Mouse (Mus musculus) MEL (cell line): ENCODE results near the gene Hook2. TPM values are rescaled to one million over a fixed set of nuclear protein-coding genes. Genes with fewer than 3 reads are reported as not detected.

ENCODE experiments used
- DNase-seq: peaks from one replicate; pipeline ENCODE4 v3.0.0; 2011; ENCODE audit warnings: low read depth, low spot score
- H3K27ac ChIP-seq: 2 replicates; pipeline ENCODE4 v1.5.1; 2012; ENCODE audit warnings: low read depth, mild to moderate bottlenecking, control low read depth, low read length, moderate library complexity; ENCODE audit not compliant: control insufficient read depth
- H3K27me3 ChIP-seq, 2 experiments: fragments of 150-350 bp in 1 of 2; sonication (generic) in 1 of 2; 2 replicates each; pipeline ENCODE4 v1.6.1; 2012; ENCODE audit warnings: low read length in 2 of 2, mild to moderate bottlenecking in 2 of 2, improper control_type of control experiment in 1 of 2, moderate library complexity in 1 of 2; ENCODE audit not compliant: insufficient read depth in 2 of 2, control insufficient read depth in 1 of 2
- H3K36me3 ChIP-seq, 2 experiments: 2 replicates each; pipeline ENCODE4 v1.6.1; 2012 to 2014; ENCODE audit warnings: low read length in 2 of 2, improper control_type of control experiment in 1 of 2, inconsistent platforms in 1 of 2, mild to moderate bottlenecking in 1 of 2; ENCODE audit not compliant: insufficient read depth in 2 of 2, control insufficient read depth in 1 of 2
- H3K4me1 ChIP-seq, 2 experiments: fragments of 150-350 bp in 1 of 2; sonication (generic) in 1 of 2; 2 replicates each; pipeline ENCODE4 v1.6.1; 2012; ENCODE audit warnings: low read length in 2 of 2, improper control_type of control experiment in 1 of 2, mild to moderate bottlenecking in 1 of 2; ENCODE audit not compliant: insufficient read depth in 2 of 2, control insufficient read depth in 1 of 2
- H3K4me3 ChIP-seq, 2 experiments: fragments of 150-350 bp in 1 of 2; sonication (generic) in 1 of 2; 2 replicates each; pipeline ENCODE4 v1.5.1; 2012; ENCODE audit warnings: low read depth in 2 of 2, low read length in 2 of 2, mild to moderate bottlenecking in 2 of 2, moderate library complexity in 2 of 2, control low read depth in 1 of 2, improper control_type of control experiment in 1 of 2; ENCODE audit not compliant: control insufficient read depth in 1 of 2, insufficient read depth in 1 of 2
- H3K79me2 ChIP-seq: 2 replicates; pipeline ENCODE4 v1.6.1; 2012; ENCODE audit warnings: mild to moderate bottlenecking, low read length, moderate library complexity; ENCODE audit not compliant: control insufficient read depth, poor library complexity, insufficient read depth
- H3K9ac ChIP-seq: 2 replicates; pipeline ENCODE4 v1.6.1; 2012; ENCODE audit warnings: low read depth, mild to moderate bottlenecking, control low read depth, low read length, moderate library complexity; ENCODE audit not compliant: control insufficient read depth, poor library complexity, severe bottlenecking
- H3K9me3 ChIP-seq: fragments of 150-350 bp; sonication (generic); replicated peaks from 2 replicates; pipeline ENCODE4 v1.6.1; 2012; ENCODE audit warnings: mild to moderate bottlenecking, low read length, improper control_type of control experiment, moderate library complexity; ENCODE audit not compliant: insufficient read depth
- BHLHE40 ChIP-seq: IDR thresholded peaks from 2 replicates; pipeline ENCODE4 v1.6.1; 2012; ENCODE audit warnings: low read depth, mild to moderate bottlenecking, inconsistent platforms, low read length, improper control_type of control experiment, borderline replicate concordance
- ELF1 ChIP-seq: IDR thresholded peaks from 2 replicates; pipeline ENCODE4 v1.6.1; 2014; ENCODE audit warnings: low read depth, mild to moderate bottlenecking, inconsistent platforms, low read length, improper control_type of control experiment, moderate library complexity
- EP300 ChIP-seq, 2 experiments: IDR thresholded peaks; 2 replicates each; pipeline ENCODE4 v1.6.1; 2011; ENCODE audit warnings: improper control_type of control experiment in 2 of 2, low read length in 2 of 2, low read depth in 1 of 2, mild to moderate bottlenecking in 1 of 2
- ETS1 ChIP-seq: IDR thresholded peaks from 2 replicates; pipeline ENCODE4 v1.6.1; 2012; ENCODE audit warnings: low read depth, mild to moderate bottlenecking, inconsistent platforms, low read length, improper control_type of control experiment, moderate library complexity
- GABPA ChIP-seq: IDR thresholded peaks from 2 replicates; pipeline ENCODE4 v1.6.1; 2012; ENCODE audit warnings: low read depth, mild to moderate bottlenecking, inconsistent platforms, low read length, improper control_type of control experiment, moderate library complexity
- HCFC1 ChIP-seq: IDR thresholded peaks from 2 replicates; pipeline ENCODE4 v1.6.1; 2012; ENCODE audit warnings: low read depth, mild to moderate bottlenecking, inconsistent platforms, low read length, improper control_type of control experiment, moderate library complexity
- KAT2A ChIP-seq: conservative IDR thresholded peaks from 2 replicates; pipeline ENCODE4 v1.6.1; 2012; ENCODE audit warnings: low read depth, low read length, improper control_type of control experiment, inconsistent platforms
- MAFK ChIP-seq: IDR thresholded peaks from 2 replicates; pipeline ENCODE4 v1.6.1; 2011; ENCODE audit warnings: low read depth, mild to moderate bottlenecking, low read length, improper control_type of control experiment, borderline replicate concordance
- MXI1 ChIP-seq: IDR thresholded peaks from 2 replicates; pipeline ENCODE4 v1.6.1; 2011; ENCODE audit warnings: mild to moderate bottlenecking, low read depth, low read length, improper control_type of control experiment
- NRF1 ChIP-seq: IDR thresholded peaks from 2 replicates; pipeline ENCODE4 v1.6.1; 2014; ENCODE audit warnings: low read depth, mild to moderate bottlenecking, inconsistent platforms, low read length, improper control_type of control experiment, moderate library complexity; ENCODE audit not compliant: poor library complexity, insufficient read depth, severe bottlenecking
- POLR2AphosphoS5 ChIP-seq: IDR thresholded peaks from 2 replicates; pipeline ENCODE4 v1.6.1; 2012; ENCODE audit warnings: low read depth, borderline replicate concordance, mild to moderate bottlenecking, inconsistent platforms, low read length, moderate library complexity, mixed read lengths
- SIN3A ChIP-seq: IDR thresholded peaks from 2 replicates; pipeline ENCODE4 v1.6.1; 2012; ENCODE audit warnings: low read length, improper control_type of control experiment, inconsistent platforms
- UBTF ChIP-seq: IDR thresholded peaks from 2 replicates; pipeline ENCODE4 v1.6.1; 2012; ENCODE audit warnings: low read depth, mild to moderate bottlenecking, inconsistent platforms, low read length, improper control_type of control experiment, moderate library complexity, borderline replicate concordance; ENCODE audit not compliant: insufficient read depth
- USF1 ChIP-seq: IDR thresholded peaks from 2 replicates; pipeline ENCODE4 v1.6.1; 2014; ENCODE audit warnings: low read depth, mild to moderate bottlenecking, inconsistent platforms, low read length, improper control_type of control experiment, moderate library complexity
- ZMIZ1 ChIP-seq: IDR thresholded peaks from 2 replicates; pipeline ENCODE4 v1.6.1; 2012; ENCODE audit warnings: low read depth, mild to moderate bottlenecking, inconsistent platforms, low read length, improper control_type of control experiment, moderate library complexity
- polyA plus RNA-seq, 2 experiments: library from polyadenylated mRNA; stranded (reverse) in 1 of 2; unstranded in 1 of 2; fragments of >175 nt in 1 of 2; fragments of >200 nt in 1 of 2; gene quantifications; 2 replicates each; pipeline versions ENCODE4 v1.2.1 to v1.2.4; 2012; ENCODE audit warnings: low replicate concordance in 2 of 2, low read depth in 1 of 2; ENCODE audit not compliant: insufficient read length in 2 of 2, insufficient read depth in 1 of 2, missing spikeins in 1 of 2
- total RNA-seq: library from RNA; depleted of rRNA; stranded (reverse); fragments of 300-350 nt; gene quantifications from 2 replicates; pipeline ENCODE4 v1.2.3, GENCODE M21; 2012

The Hook2 gene
- total and polyA plus RNA-seq, 3 experiments, result 10.5 to 17.5 TPM; not detected in 1

- no peaks in the 10 kb centered on the region for H3K27me3 ChIP-seq
- H3K4me3 ChIP-seq, result peak overlapping the region; percentile 75 to 81
- H3K9me3 ChIP-seq, result no peaks in the 10 kb centered on the region
- DNase-seq, result no peak
- H3K9ac ChIP-seq, result peak overlapping the region; percentile 80
- H3K4me1 ChIP-seq, result peaks cover 0 to 21% of the 10 kb centered on the region in 2 experiments; a peak in 3 of 4 replicates
- H3K79me2 ChIP-seq, result no peaks in the 10 kb centered on the region; the same call in 1 of the 2 replicates
- no peak overlapping the region; the same call in 1 of the 2 replicates for H3K27ac ChIP-seq
- TF ChIP-seq POLR2AphosphoS5 (no peak), ZMIZ1 (0 out of 2 replicates have a peak, but pooled peaks have one; percentile 4), USF1 (0 out of 2 replicates have a peak, but pooled peaks have one; percentile 4), SIN3A (no peak), BHLHE40 (no peak), MXI1 (0 out of 2 replicates have a peak, but pooled peaks have one; percentile 16)
- peaks cover 0 to 9% of the 10 kb centered on the region in 2 experiments; a peak in 2 of 4 replicates for H3K36me3 ChIP-seq
Observed at GRCm38 (mm10) chr8:84990836-84991235, 433 bp downstream of the Hook2 start.

DNA sequence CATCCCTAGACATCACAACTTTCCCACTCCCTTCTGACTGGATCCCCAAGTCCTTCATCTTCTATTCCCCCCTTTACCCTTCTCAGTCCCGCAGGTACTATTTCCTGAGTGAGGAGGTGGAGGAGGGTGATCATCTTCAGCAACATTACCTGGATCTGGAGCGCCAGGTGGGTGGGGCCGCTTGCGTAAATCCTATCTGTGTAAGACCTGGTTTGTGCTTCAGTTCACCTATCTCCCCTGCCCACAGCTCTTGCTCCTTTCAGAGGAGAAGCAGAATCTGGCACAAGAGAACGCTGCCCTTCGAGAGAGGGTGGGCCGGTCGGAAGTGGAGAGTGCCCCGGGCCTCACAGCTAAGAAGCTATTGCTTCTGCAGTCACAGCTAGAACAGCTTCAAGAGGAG is 4.0 kb downstream of the Hook2 start:
- peaks cover 0 to 1% of the 10 kb centered on the region in 2 experiments; a peak in 1 of 4 replicates for H3K36me3 ChIP-seq
- H3K4me3 ChIP-seq, result no peak overlapping the region
- no peak overlapping the region for H3K9ac ChIP-seq
- no peak for TF ChIP-seq UBTF
- no peak for TF ChIP-seq EP300 (IDR thresholded peaks at IDR 0.05; ENCODE audit: low read depth in 1 of 2, low read length in 2 of 2)
- TF ChIP-seq GABPA, result no peak
- no peak for TF ChIP-seq MAFK
- no peak for TF ChIP-seq NRF1
- no peak for TF ChIP-seq POLR2AphosphoS5
- TF ChIP-seq ETS1, result no peak
- TF ChIP-seq HCFC1, result no peak
- no peak for TF ChIP-seq KAT2A
- no peak for TF ChIP-seq ELF1
- no peaks in the 10 kb centered on the region for H3K27me3 ChIP-seq
- no peak overlapping the region for H3K27ac ChIP-seq
- DNase-seq, result no peak
- H3K79me2 ChIP-seq, result no peaks in the 10 kb centered on the region; the same call in 1 of the 2 replicates
- H3K9me3 ChIP-seq, result no peaks in the 10 kb centered on the region
- H3K4me1 ChIP-seq, result peaks cover 0 to 11% of the 10 kb centered on the region in 2 experiments; a peak in 3 of 4 replicates
